Mouse (Mus musculus) forebrain, embryonic 13.5 days (tissue): ENCODE results near the gene Rdm1. TPM values are rescaled to one million over a fixed set of nuclear protein-coding genes. Genes with fewer than 3 reads are reported as not detected.

Source experiments
- ATAC-seq: fragments of 200-750 bp; cut with Nextera tagmentation; 2 replicates; pipeline ENCODE4 v1.8.0; 2017
- H3K27ac ChIP-seq: fragments of 300-500 bp; sonication (generic); 2 replicates; pipeline ENCODE4 v1.5.1; 2015; ENCODE audit warnings: inconsistent platforms, mild to moderate bottlenecking, moderate library complexity
- H3K27me3 ChIP-seq: fragments of 300-500 bp; sonication (generic); 2 replicates; pipeline ENCODE4 v1.6.1; 2015; ENCODE audit warnings: mild to moderate bottlenecking, inconsistent platforms
- H3K36me3 ChIP-seq: fragments of 300-500 bp; sonication (generic); 2 replicates; pipeline ENCODE4 v1.6.1; 2015; ENCODE audit warnings: mild to moderate bottlenecking, inconsistent platforms; ENCODE audit not compliant: poor library complexity, severe bottlenecking
- H3K4me1 ChIP-seq: fragments of 300-500 bp; sonication (generic); 2 replicates; pipeline ENCODE4 v1.6.1; 2015; ENCODE audit warnings: inconsistent platforms
- H3K4me2 ChIP-seq: fragments of 300-500 bp; sonication (generic); 2 replicates; pipeline ENCODE4 v1.6.1; 2015; ENCODE audit warnings: inconsistent platforms, mild to moderate bottlenecking, moderate library complexity
- H3K4me3 ChIP-seq: fragments of 300-500 bp; sonication (generic); 2 replicates; pipeline ENCODE4 v1.5.1; 2015; ENCODE audit warnings: mild to moderate bottlenecking, inconsistent platforms
- H3K9ac ChIP-seq: fragments of 300-500 bp; sonication (generic); 2 replicates; pipeline ENCODE4 v1.6.1; 2015; ENCODE audit warnings: mild to moderate bottlenecking, inconsistent platforms
- H3K9me3 ChIP-seq: fragments of 300-500 bp; sonication (generic); replicated peaks from 2 replicates; pipeline ENCODE4 v1.6.1; 2016; ENCODE audit warnings: inconsistent platforms
- WGBS: fragments of 180-500 bp; shearing (Covaris S2); methylation state at CpG from one replicate; pipeline ENCODE4 v1.1.7; 2015; 5-methylcytosine and 5-hydroxymethylcytosine counted together
- polyA plus RNA-seq: library from polyadenylated mRNA; unstranded; fragments of >200 nt; fragmentation: Nextera tagmentation; extraction: Ambion mirVana; gene quantifications from 2 replicates; pipeline ENCODE4 v1.2.1, GENCODE M21; 2015

Rdm1 gene
- polyA plus RNA-seq, 1 experiment from 2014 or later, result 52.6 TPM

DNA sequence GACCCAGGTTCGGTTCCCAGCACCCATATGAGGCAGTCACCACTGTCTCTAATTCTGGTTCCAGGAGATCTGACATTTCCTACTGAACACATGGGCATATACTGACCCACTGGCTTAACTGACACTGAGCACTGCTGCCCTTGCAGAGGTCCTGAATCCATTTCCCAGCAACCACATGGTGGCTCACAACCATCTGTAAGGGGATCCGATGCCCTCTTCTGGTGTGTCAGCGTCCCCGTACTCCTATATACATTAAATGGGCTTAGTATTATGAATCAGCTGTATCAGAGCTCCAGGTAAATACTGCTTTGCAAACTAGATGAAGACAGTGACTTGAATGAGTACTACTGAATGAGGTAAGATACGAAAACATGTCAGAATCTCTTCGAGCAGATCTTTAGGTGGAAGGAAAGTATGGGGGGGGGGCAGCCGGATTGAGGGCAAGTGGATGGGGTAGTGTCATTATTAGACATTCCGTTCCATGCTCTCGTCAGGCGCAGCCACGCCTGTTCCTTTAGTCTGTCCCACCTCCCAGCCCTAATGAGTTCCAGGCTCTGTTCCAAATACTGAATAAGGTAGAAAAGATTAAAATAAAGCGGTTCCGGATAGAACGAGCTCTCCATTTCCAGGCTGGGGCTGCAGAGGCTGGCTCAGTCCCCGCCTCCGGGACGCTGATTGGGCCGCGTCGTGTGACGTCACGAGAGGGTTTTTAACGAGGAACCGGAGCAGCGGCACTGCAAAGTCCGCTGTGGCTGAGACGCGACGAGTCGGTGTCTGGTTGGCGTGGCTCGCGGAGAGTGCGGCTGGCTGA is 38.0 kb downstream of the Rdm1 start, which contains the start of gene Arl4d:
TSS of gene Arl4d (plus strand) at position 717 of the 811 bp plus-strand sequence.
- Histone ChIP-seq H3K27me3 (peaks cover 13% of the 10 kb centered on the region), H3K27ac (peak within 1 kb of the TSS; percentile 83), H3K4me1 (peaks cover 41% of the 10 kb centered on the region), H3K36me3 (no peaks in the 10 kb centered on the region), H3K9ac (peak within 1 kb of the TSS; percentile 86), H3K4me3 (peak within 1 kb of the TSS; percentile 68), H3K4me2 (peak within 1 kb of the TSS; percentile 84), H3K9me3 (no peaks in the 10 kb centered on the region)
- WGBS, result 7% methylated on average over 34 of the region's 34 CpGs
- peak; percentile 97 for ATAC-seq

- Histone ChIP-seq H3K4me3 (peak overlapping the region; percentile 68), H3K27ac (peak overlapping the region; percentile 83)
- no peak for ATAC-seq
Observed at GRCm38 (mm10) chr11:101665636-101665992, 38.6 kb downstream of the Rdm1 start.

GRCm38 (mm10) chr11:101666626-101667345 is 39.8 kb downstream of the Rdm1 start:
- WGBS, result 83% methylated on average over 28 of the region's 28 CpGs
- Histone ChIP-seq H3K4me2 (peak overlapping the region; percentile 84), H3K4me1 (peaks cover 44% of the 10 kb centered on the region), H3K9me3 (no peaks in the 10 kb centered on the region), H3K27me3 (peaks cover 13% of the 10 kb centered on the region), H3K9ac (peak overlapping the region; percentile 86), H3K4me3 (peak overlapping the region; percentile 68), H3K36me3 (no peaks in the 10 kb centered on the region), H3K27ac (no peak overlapping the region; the same call in 1 of the 2 replicates)
- no peak for ATAC-seq

More at GRCm38 (mm10) chr11:101665636-101665992, 38.6 kb downstream of the Rdm1 start:
- no peaks in the 10 kb centered on the region for H3K36me3 ChIP-seq
- H3K9ac ChIP-seq, result peak overlapping the region; percentile 86
- no peaks in the 10 kb centered on the region for H3K9me3 ChIP-seq
- peak overlapping the region; percentile 84 for H3K4me2 ChIP-seq
- WGBS, result 1% methylated on average over 24 of the region's 24 CpGs
- peaks cover 44% of the 10 kb centered on the region for H3K4me1 ChIP-seq
- H3K27me3 ChIP-seq, result peaks cover 13% of the 10 kb centered on the region

DNA sequence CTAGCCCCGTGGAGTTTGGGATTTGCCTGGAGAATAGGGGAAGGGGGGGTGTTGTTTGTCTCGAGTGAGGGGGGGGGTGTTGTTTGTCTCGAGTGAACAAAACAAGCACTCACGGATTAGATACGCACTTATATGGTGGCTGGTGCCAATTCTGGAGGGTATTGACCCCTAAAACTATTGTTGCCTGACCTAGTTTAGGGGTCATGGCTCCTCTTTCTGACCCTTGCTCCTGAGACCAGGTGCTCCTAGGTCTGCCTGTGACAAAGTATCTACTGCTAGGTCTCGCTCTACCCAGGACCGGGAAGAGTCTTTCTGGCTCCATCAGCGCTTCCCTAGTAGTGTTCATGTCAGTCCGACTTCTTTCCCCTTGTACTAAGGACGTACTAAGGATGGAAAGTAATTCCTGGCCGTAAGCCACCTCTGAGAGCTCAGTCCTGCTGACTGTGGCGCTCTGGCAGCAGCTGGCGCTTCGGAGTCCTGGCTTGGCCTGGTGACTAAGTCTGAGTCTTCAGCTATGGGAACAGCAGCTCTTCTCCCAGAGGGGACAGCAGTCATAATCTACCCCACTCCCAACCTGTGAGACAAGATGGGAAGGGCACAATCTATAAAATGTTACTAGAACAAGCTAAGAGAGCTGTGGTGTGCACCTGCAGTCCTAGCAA is 41.0 kb downstream of the Rdm1 start:
- H3K4me1 ChIP-seq, result peaks cover 46% of the 10 kb centered on the region
- 68% methylated on average over 14 of the region's 14 CpGs for WGBS
- peak overlapping the region; percentile 84 for H3K4me2 ChIP-seq
- H3K27me3 ChIP-seq, result peaks cover 12% of the 10 kb centered on the region
- H3K9me3 ChIP-seq, result no peaks in the 10 kb centered on the region
- H3K4me3 ChIP-seq, result peak overlapping the region; percentile 68
- H3K36me3 ChIP-seq, result no peaks in the 10 kb centered on the region
- no peak for ATAC-seq
- peak overlapping the region; percentile 77 for H3K27ac ChIP-seq
- peak overlapping the region; percentile 86 for H3K9ac ChIP-seq

DNA sequence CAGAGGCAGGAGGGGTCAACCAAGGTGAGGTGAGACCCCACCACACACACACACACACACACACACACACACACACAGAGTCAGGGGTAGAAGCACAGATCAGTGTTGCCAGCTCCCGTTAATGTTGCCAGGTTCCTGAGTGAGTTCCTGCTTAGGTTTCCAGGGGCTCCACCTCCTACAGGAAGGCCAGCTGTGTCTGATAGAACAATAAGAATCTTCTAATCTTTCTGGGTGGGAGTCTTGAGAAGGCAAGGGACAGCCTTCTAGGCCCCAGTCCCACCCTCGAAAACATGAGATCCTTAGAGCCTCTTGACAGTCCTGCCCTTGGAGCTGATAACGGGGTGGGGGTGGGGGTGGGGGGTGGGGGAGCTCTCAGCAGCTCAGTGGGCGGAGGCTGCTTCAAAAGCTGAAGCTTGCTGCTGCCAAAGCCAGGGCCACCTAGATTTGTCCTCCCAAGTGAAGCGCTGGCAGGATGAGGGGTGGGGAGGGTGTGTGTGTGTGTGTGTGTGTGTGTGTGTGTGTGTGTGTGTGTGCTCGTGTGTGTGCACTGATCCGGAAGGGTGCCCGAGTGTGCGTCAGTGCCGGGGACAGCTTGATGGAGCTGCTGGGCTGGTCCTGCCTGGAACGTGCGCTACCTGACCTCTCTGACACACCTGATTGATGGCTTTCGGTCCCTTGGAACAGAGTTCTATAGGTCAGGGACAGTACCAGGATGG is 41.7 kb downstream of the Rdm1 start:
- peak overlapping the region; percentile 68 for H3K4me3 ChIP-seq
- H3K36me3 ChIP-seq, result no peaks in the 10 kb centered on the region
- 52% methylated on average over 13 of the region's 13 CpGs for WGBS
- H3K27me3 ChIP-seq, result peaks cover 9% of the 10 kb centered on the region
- peak overlapping the region; percentile 86 for H3K9ac ChIP-seq
- H3K4me2 ChIP-seq, result peak overlapping the region; percentile 84
- peaks cover 49% of the 10 kb centered on the region for H3K4me1 ChIP-seq
- H3K27ac ChIP-seq, result peak overlapping the region; percentile 77
- no peak for ATAC-seq
- H3K9me3 ChIP-seq, result no peaks in the 10 kb centered on the region

DNA sequence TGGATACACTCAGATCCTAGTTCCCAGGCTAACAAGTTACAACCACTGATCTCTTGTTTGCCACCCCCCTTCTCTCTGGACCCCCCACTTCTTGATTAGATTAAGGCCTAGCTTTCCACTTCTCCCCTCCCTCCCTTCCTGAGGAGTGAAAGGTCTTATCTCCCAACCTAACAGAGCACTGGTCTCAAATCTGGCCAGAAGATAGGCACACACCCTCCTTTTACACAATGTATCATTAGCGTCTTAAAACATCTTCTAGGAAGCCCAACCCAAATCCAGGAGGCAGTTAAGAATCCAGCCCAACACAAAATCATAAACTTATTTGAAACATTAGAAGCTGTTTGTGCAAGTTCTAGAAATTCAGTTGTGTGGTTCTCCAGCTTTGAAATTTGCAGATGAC is 43.3 kb downstream of the Rdm1 start:
- 92% methylated on average over 1 of the region's 1 CpGs for WGBS
- no peak for ATAC-seq

GRCm38 (mm10) chr11:101671255-101671654 is 44.3 kb downstream of the Rdm1 start:
- Histone ChIP-seq H3K9ac (no peak overlapping the region), H3K27ac (no peak overlapping the region), H3K9me3 (no peaks in the 10 kb centered on the region), H3K4me3 (no peak overlapping the region), H3K4me2 (no peak overlapping the region), H3K36me3 (no peaks in the 10 kb centered on the region), H3K4me1 (peaks cover 41% of the 10 kb centered on the region), H3K27me3 (peaks cover 9% of the 10 kb centered on the region)
- 91% methylated on average over 4 of the region's 4 CpGs for WGBS
- ATAC-seq, result no peak

More for the DNA sequence above, 43.3 kb downstream of the Rdm1 start:
- Histone ChIP-seq H3K27me3 (peaks cover 9% of the 10 kb centered on the region), H3K9ac (no peak overlapping the region), H3K27ac (no peak overlapping the region), H3K9me3 (no peaks in the 10 kb centered on the region), H3K4me2 (no peak overlapping the region), H3K36me3 (no peaks in the 10 kb centered on the region), H3K4me1 (peaks cover 46% of the 10 kb centered on the region), H3K4me3 (no peak overlapping the region)

GRCm38 (mm10) chr11:101673010-101673642 is 46.1 kb downstream of the Rdm1 start:
- no peaks in the 10 kb centered on the region for H3K36me3 ChIP-seq
- no peak overlapping the region for H3K4me2 ChIP-seq
- H3K27me3 ChIP-seq, result no peaks in the 10 kb centered on the region
- no peak overlapping the region for H3K27ac ChIP-seq
- H3K4me3 ChIP-seq, result no peak overlapping the region
- H3K9me3 ChIP-seq, result no peaks in the 10 kb centered on the region
- 40% methylated on average over 16 of the region's 16 CpGs for WGBS
- H3K9ac ChIP-seq, result no peak overlapping the region; the same call in 1 of the 2 replicates
- 0 out of 2 replicates have a peak, but pooled peaks have one; percentile 19 for ATAC-seq
- peaks cover 26% of the 10 kb centered on the region for H3K4me1 ChIP-seq

DNA sequence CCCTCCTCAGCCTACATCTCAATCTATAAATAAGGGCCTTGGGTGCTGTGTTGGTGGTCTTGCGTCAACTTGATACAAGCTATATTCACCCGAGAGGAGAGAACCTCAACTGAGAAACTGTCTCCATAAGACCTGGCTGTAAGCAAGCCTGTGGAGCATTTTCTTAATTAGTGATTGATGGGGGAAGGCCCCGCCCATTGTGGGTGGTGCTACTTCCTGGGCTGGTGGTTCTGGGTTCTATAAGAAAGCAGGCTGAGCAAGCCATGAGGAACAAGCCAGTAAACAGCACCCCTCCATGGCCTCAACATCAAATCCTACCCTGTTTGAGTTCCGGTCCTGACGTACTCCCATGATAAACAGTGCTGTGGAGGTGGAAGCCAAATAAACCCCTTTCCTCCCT is 47.1 kb downstream of the Rdm1 start:
- H3K4me3 ChIP-seq, result no peak overlapping the region
- no peaks in the 10 kb centered on the region for H3K9me3 ChIP-seq
- peaks cover 16% of the 10 kb centered on the region for H3K4me1 ChIP-seq
- no peak overlapping the region for H3K4me2 ChIP-seq
- no peaks in the 10 kb centered on the region for H3K27me3 ChIP-seq
- H3K9ac ChIP-seq, result no peak overlapping the region
- no peaks in the 10 kb centered on the region for H3K36me3 ChIP-seq
- ATAC-seq, result no peak
- H3K27ac ChIP-seq, result no peak overlapping the region
- 92% methylated on average over 5 of the region's 5 CpGs for WGBS

DNA sequence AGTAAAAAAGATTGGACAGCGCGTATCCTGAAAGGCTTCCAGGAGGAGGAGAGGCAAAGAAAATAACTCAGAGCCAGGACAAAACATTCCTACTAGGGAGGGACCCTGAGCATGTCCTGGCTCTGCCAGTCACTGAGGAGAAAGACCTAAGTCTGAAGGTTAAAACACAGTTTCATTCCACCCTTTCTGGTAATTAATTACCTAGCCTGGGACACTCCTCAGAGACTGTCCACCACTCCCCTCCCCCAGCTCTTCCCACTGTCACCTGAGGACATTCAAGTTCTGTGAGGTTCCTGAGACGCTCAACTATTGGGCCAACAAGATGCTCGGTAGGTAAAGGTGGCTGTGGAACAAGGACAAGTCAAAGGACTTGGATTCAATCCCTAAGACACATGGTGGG is 48.4 kb downstream of the Rdm1 start:
- Histone ChIP-seq H3K27me3 (no peaks in the 10 kb centered on the region), H3K4me1 (peaks cover 14% of the 10 kb centered on the region), H3K36me3 (no peaks in the 10 kb centered on the region), H3K9ac (no peak overlapping the region), H3K9me3 (no peaks in the 10 kb centered on the region), H3K27ac (no peak overlapping the region), H3K4me3 (no peak overlapping the region), H3K4me2 (no peak overlapping the region)
- WGBS, result 92% methylated on average over 4 of the region's 4 CpGs
- no peak for ATAC-seq

DNA sequence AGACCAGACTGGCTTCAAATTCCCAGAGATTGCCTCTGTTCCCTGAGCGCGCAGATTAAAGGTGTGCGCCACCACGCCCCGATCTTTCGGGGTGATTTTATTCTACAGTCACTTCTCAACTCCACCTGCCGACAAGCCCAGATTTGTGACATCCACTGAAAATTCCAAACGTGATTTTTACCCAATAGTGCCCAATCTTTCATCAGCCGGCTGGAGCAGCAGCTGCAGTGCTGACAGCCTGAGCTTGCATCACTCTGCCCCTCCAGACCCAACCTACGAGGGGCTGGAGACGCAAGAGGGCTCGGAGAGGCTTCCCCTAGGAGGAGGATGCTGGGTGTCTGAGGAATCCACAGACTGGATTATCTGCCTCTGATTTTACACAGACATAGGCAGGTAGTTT is 50.7 kb downstream of the Rdm1 start:
- ATAC-seq, result no peak
- 86% methylated on average over 12 of the region's 12 CpGs for WGBS
- peaks cover 26% of the 10 kb centered on the region for H3K4me1 ChIP-seq
- H3K27ac ChIP-seq, result 0 out of 2 replicates have a peak overlapping the region, but pooled peaks have one; percentile 12
- H3K9ac ChIP-seq, result no peak overlapping the region
- H3K9me3 ChIP-seq, result no peaks in the 10 kb centered on the region
- no peak overlapping the region for H3K4me2 ChIP-seq
- no peaks in the 10 kb centered on the region for H3K27me3 ChIP-seq
- H3K36me3 ChIP-seq, result no peaks in the 10 kb centered on the region
- no peak overlapping the region for H3K4me3 ChIP-seq
